In genomic region chr4:133407114-133407787, GRCm38 (mm10) we compare ENCODE assay signal across 8 mouse cellular contexts. TPM values are rescaled to one million over a fixed set of nuclear protein-coding genes. Genes with fewer than 3 reads are reported as not detected.
DNase-seq lines count a peak whose midpoint lies in the region; ATAC-seq and TF ChIP-seq lines count a peak whose summit lies in the region.

No protein-coding gene starts in this region.

- H3K4me1 ChIP-seq in forebrain, embryonic 10.5 days = peaks cover 23% of the 10 kb centered on the region
- H3K4me1 ChIP-seq in forebrain, embryonic 11.5 days (replicated peaks; ENCODE audit: control insufficient read depth, insufficient read depth, low read length) = no peaks in the 10 kb centered on the region
- H3K4me1 ChIP-seq in heart, embryonic 14.5 days (ENCODE audit: control insufficient read depth in 2 of 2, insufficient read depth in 2 of 2, low read length in 2 of 2) = peaks cover 27 to 32% of the 10 kb centered on the region in 2 experiments

- WGBS in forebrain, embryonic 10.5 days = 79% methylated on average over 6 of the region's 6 CpGs
- 78% methylated on average over 6 of the region's 6 CpGs for WGBS in forebrain, embryonic 11.5 days
- 54% methylated on average over 6 of the region's 6 CpGs for WGBS in heart, embryonic 14.5 days

- in situ Hi-C loops in Patski (cut with MboI; ENCODE audit: low pct_unique_long_range_greater_than_20kb) = no loop called here

- no peak overlapping the region for H3K9ac ChIP-seq in forebrain, embryonic 11.5 days (ENCODE audit: low read length)
- peak overlapping the region; percentile 41 for H3K9ac ChIP-seq in heart, embryonic 14.5 days (ENCODE audit: low read length)

- H3K27ac ChIP-seq in forebrain, embryonic 10.5 days = peak overlapping the region; percentile 40; the same call in 1 of the 2 replicates
- H3K27ac ChIP-seq in forebrain, embryonic 11.5 days (ENCODE audit: low read depth, low read length) = no peak overlapping the region
- H3K27ac ChIP-seq in heart, embryonic 14.5 days (replicated peaks in 1 of 2; ENCODE audit: control insufficient read depth in 1 of 2, insufficient read depth in 1 of 2, low read depth in 2 of 2, low read length in 2 of 2) = peak overlapping the region; percentile 20 to 68

- POLR2A ChIA-PET in Patski (lab: Charles Lee) = interaction anchor here (1.0 kb wide), 1 partner anchor 33 kb away, joined by 4 read pairs; no protein-coding TSS in a partner anchor

- CTCF ChIA-PET in Patski (lab: Charles Lee) = no interaction called here

- no peak overlapping the region for H3K4me2 ChIP-seq in forebrain, embryonic 11.5 days (ENCODE audit: low read depth, low read length, severe bottlenecking)
- no peak overlapping the region for H3K4me2 ChIP-seq in heart, embryonic 14.5 days (ENCODE audit: low read length)

- no peak overlapping the region for H3K4me3 ChIP-seq in forebrain, embryonic 10.5 days
- no peak overlapping the region for H3K4me3 ChIP-seq in forebrain, embryonic 11.5 days (ENCODE audit: low read depth, low read length)
- no peak overlapping the region for H3K4me3 ChIP-seq in heart, embryonic 14.5 days (ENCODE audit: control insufficient read depth in 1 of 2, insufficient read depth in 1 of 2, low read depth in 1 of 2, low read length in 2 of 2)

- H3K36me3 ChIP-seq in forebrain, embryonic 10.5 days (replicated peaks) = peaks cover 11% of the 10 kb centered on the region
- no peaks in the 10 kb centered on the region for H3K36me3 ChIP-seq in forebrain, embryonic 11.5 days (ENCODE audit: control insufficient read depth, insufficient read depth, low read length)
- H3K36me3 ChIP-seq in heart, embryonic 14.5 days (ENCODE audit: control insufficient read depth, insufficient read depth, low read length) = peaks cover 10% of the 10 kb centered on the region; the same call in 1 of the 2 replicates

- no peaks in the 10 kb centered on the region for H3K27me3 ChIP-seq in forebrain, embryonic 10.5 days (ENCODE audit: poor library complexity, severe bottlenecking)
- no peaks in the 10 kb centered on the region for H3K27me3 ChIP-seq in forebrain, embryonic 11.5 days (ENCODE audit: control insufficient read depth, insufficient read depth, low read length)
- H3K27me3 ChIP-seq in Patski = no peaks in the 10 kb centered on the region
- no peaks in the 10 kb centered on the region for H3K27me3 ChIP-seq in heart, embryonic 14.5 days (ENCODE audit: control insufficient read depth, insufficient read depth, low read length)

- TF ChIP-seq CTCF in Patski (IDR thresholded peaks at IDR 0.05) = no peak

- no peak for DNase-seq in forebrain, embryonic 10.5 days (ENCODE audit: extremely low spot score, low spot score)
- no peak for DNase-seq in forebrain, embryonic 11.5 days (ENCODE audit: low spot score)
- no peak for DNase-seq in Patski (ENCODE audit: low read depth, low spot score)
- DNase-seq in lung, adult 18-20 months = peak; percentile 48 to 52
- no peak for DNase-seq in urinary bladder, adult 2 months (ENCODE audit: low spot score)
- no peak for DNase-seq in thymus, postnatal 4 days

- no peak for ATAC-seq in forebrain, embryonic 11.5 days (replicated peaks; ENCODE audit: low FRiP score)
- peak; percentile 26 for ATAC-seq in Patski
- ATAC-seq in heart, embryonic 14.5 days (ENCODE audit: insufficient number of reproducible peaks, insufficient read depth, low FRiP score, low read depth) = peak; percentile 54; the same call in 1 of the 2 replicates
- no peak for ATAC-seq in erythroid progenitor cell, adult 5-6 weeks (replicated peaks; ENCODE audit: low FRiP score, poor library complexity, severe bottlenecking)

- no peaks in the 10 kb centered on the region for H3K9me3 ChIP-seq in forebrain, embryonic 10.5 days
- no peaks in the 10 kb centered on the region for H3K9me3 ChIP-seq in forebrain, embryonic 11.5 days (ENCODE audit: control insufficient read depth, low read length)
- H3K9me3 ChIP-seq in heart, embryonic 14.5 days (ENCODE audit: control insufficient read depth, low read length) = no peaks in the 10 kb centered on the region

RNA-seq across cellular contexts. Expression of gene Slc9a1, which starts 37.7 kb away (rescaled TPM):
- 7.9 and 8.1 TPM in 2 replicates for polyA plus RNA-seq in forebrain, embryonic 10.5 days (2016; fragmentation: Nextera tagmentation; extraction: Ambion mirVana)
- polyA plus RNA-seq in forebrain, embryonic 11.5 days (2014; fragmentation: Nextera tagmentation; extraction: Ambion mirVana) = 7.4 and 9.4 TPM in 2 replicates
- 25.2 TPM for polyA plus RNA-seq in Patski (2021)
- polyA plus RNA-seq in heart, embryonic 14.5 days (2014; fragmentation: Nextera tagmentation; extraction: Ambion mirVana) = 5.6 and 6.5 TPM in 2 replicates
- total RNA-seq in erythroid progenitor cell, adult 5-6 weeks (2015; ENCODE audit: low replicate concordance) = 15.9 and 18.4 TPM in 2 replicates
- total RNA-seq in erythroid progenitor cell, adult 5-6 weeks (2017; ENCODE audit: low replicate concordance) = 13.5 and 13.7 TPM in 2 replicates
- polyA plus RNA-seq in urinary bladder, adult 2 months (2012; rRNA removed) = 30.7 and 43.4 TPM in 2 replicates

RNA-seq across cellular contexts. Expression of gene Wdtc1, which starts 54.0 kb away (rescaled TPM):
- 16.8 and 17.0 TPM in 2 replicates for polyA plus RNA-seq in forebrain, embryonic 10.5 days (2016; fragmentation: Nextera tagmentation; extraction: Ambion mirVana)
- polyA plus RNA-seq in forebrain, embryonic 11.5 days (2014; fragmentation: Nextera tagmentation; extraction: Ambion mirVana) = 21.0 and 24.7 TPM in 2 replicates
- polyA plus RNA-seq in Patski (2021) = 33.8 TPM
- 16.9 and 17.3 TPM in 2 replicates for polyA plus RNA-seq in heart, embryonic 14.5 days (2014; fragmentation: Nextera tagmentation; extraction: Ambion mirVana)
- total RNA-seq in erythroid progenitor cell, adult 5-6 weeks (2015; ENCODE audit: low replicate concordance) = 16.2 and 28.5 TPM in 2 replicates
- 9.0 and 10.1 TPM in 2 replicates for total RNA-seq in erythroid progenitor cell, adult 5-6 weeks (2017; ENCODE audit: low replicate concordance)
- polyA plus RNA-seq in urinary bladder, adult 2 months (2012; rRNA removed) = 24.7 and 35.5 TPM in 2 replicates

Comparison
In these comparisons a context has a peak if more than half of its experiments do, and no peak if none do; other contexts are left out.
1. DNase-seq: peak in lung, adult 18-20 months (2 of 2); none in forebrain, embryonic 10.5 days (single experiment), forebrain, embryonic 11.5 days (single experiment), Patski (single experiment), urinary bladder, adult 2 months (single experiment) and thymus, postnatal 4 days (single experiment).
2. ATAC-seq: peak in Patski (single experiment) and heart, embryonic 14.5 days (single experiment); none in forebrain, embryonic 11.5 days (single experiment) and erythroid progenitor cell, adult 5-6 weeks (single experiment).